Mouse (Mus musculus) embryonic facial prominence, embryonic 13.5 days (tissue): ENCODE measurements around the gene Card9. TPM values are rescaled to one million over a fixed set of nuclear protein-coding genes. Genes with fewer than 3 reads are reported as not detected.

Source experiments
- ATAC-seq: fragments of 200-750 bp; cut with Nextera tagmentation; 2 replicates; pipeline ENCODE4 v1.8.0; 2017; ENCODE audit warnings: low read depth; ENCODE audit not compliant: insufficient number of reproducible peaks, insufficient read depth, low FRiP score, low TSS enrichment
- H3K27ac ChIP-seq: fragments of 300-500 bp; sonication (generic); 2 replicates; pipeline ENCODE4 v1.5.1; 2015; ENCODE audit warnings: moderate library complexity, mild to moderate bottlenecking, inconsistent platforms
- H3K27me3 ChIP-seq: fragments of 300-500 bp; sonication (generic); 2 replicates; pipeline ENCODE4 v1.6.1; 2015; ENCODE audit warnings: mild to moderate bottlenecking, inconsistent platforms
- H3K36me3 ChIP-seq: fragments of 300-500 bp; sonication (generic); 2 replicates; pipeline ENCODE4 v1.6.1; 2015; ENCODE audit warnings: mild to moderate bottlenecking, inconsistent platforms
- H3K4me1 ChIP-seq: fragments of 300-500 bp; sonication (generic); 2 replicates; pipeline ENCODE4 v1.6.1; 2015; ENCODE audit warnings: inconsistent platforms
- H3K4me2 ChIP-seq: fragments of 300-500 bp; sonication (generic); 2 replicates; pipeline ENCODE4 v1.6.1; 2015; ENCODE audit warnings: moderate library complexity, mild to moderate bottlenecking, inconsistent platforms
- H3K4me3 ChIP-seq: fragments of 300-500 bp; sonication (generic); 2 replicates; pipeline ENCODE4 v1.5.1; 2015; ENCODE audit warnings: mild to moderate bottlenecking, inconsistent platforms
- H3K9ac ChIP-seq: fragments of 300-500 bp; sonication (generic); 2 replicates; pipeline ENCODE4 v1.6.1; 2015; ENCODE audit warnings: mild to moderate bottlenecking, inconsistent platforms
- H3K9me3 ChIP-seq: fragments of 300-500 bp; sonication (generic); 2 replicates; pipeline ENCODE4 v1.6.1; 2016; ENCODE audit warnings: inconsistent platforms
- WGBS: fragments of 180-500 bp; shearing (Covaris S2); methylation state at CpG from one replicate; pipeline ENCODE4 v1.1.7; 2015; ENCODE audit warnings: mixed read lengths; 5-methylcytosine and 5-hydroxymethylcytosine counted together
- polyA plus RNA-seq: library from polyadenylated mRNA; unstranded; fragments of >200 nt; fragmentation: Nextera tagmentation; extraction: Ambion mirVana; gene quantifications from 2 replicates; pipeline ENCODE4 v1.2.1, GENCODE M21; 2015

Card9 gene
- polyA plus RNA-seq, 1 experiment from 2014 or later, result 0.81 TPM

GRCm38 (mm10) chr2:26342609-26343490, 17.9 kb downstream of the Card9 start:
- Histone ChIP-seq H3K36me3 (peaks cover 95% of the 10 kb centered on the region), H3K27ac (peak overlapping the region; percentile 24; the same call in 1 of the 2 replicates), H3K4me3 (no peak overlapping the region), H3K4me2 (no peak overlapping the region), H3K4me1 (peaks cover 12% of the 10 kb centered on the region), H3K9me3 (no peaks in the 10 kb centered on the region), H3K27me3 (no peaks in the 10 kb centered on the region), H3K9ac (no peak overlapping the region)
- WGBS, result 64% methylated on average over 11 of the region's 11 CpGs
- no peak for ATAC-seq

- 79% methylated on average over 10 of the region's 10 CpGs for WGBS
- no peak; the same call in 1 of the 2 replicates for ATAC-seq
- H3K27ac ChIP-seq, result peak overlapping the region; percentile 24; the same call in 1 of the 2 replicates
- H3K4me3 ChIP-seq, result no peak overlapping the region
- H3K4me2 ChIP-seq, result no peak overlapping the region
- H3K4me1 ChIP-seq, result peaks cover 3% of the 10 kb centered on the region
- no peaks in the 10 kb centered on the region for H3K9me3 ChIP-seq
- H3K36me3 ChIP-seq, result peaks cover 87% of the 10 kb centered on the region
- H3K27me3 ChIP-seq, result no peaks in the 10 kb centered on the region
- H3K9ac ChIP-seq, result no peak overlapping the region
These were observed 18.7 kb downstream of the Card9 start for GRCm38 (mm10) chr2:26342044-26342443.

- Histone ChIP-seq H3K27ac (no peak overlapping the region), H3K4me3 (no peak overlapping the region), H3K9me3 (no peaks in the 10 kb centered on the region), H3K36me3 (peaks cover 82% of the 10 kb centered on the region), H3K9ac (no peak overlapping the region), H3K27me3 (no peaks in the 10 kb centered on the region), H3K4me2 (no peak overlapping the region), H3K4me1 (no peaks in the 10 kb centered on the region)
- ATAC-seq, result no peak
- 95% methylated on average over 2 of the region's 2 CpGs for WGBS
These were observed 19.2 kb downstream of the Card9 start for GRCm38 (mm10) chr2:26341510-26341981.

GRCm38 (mm10) chr2:26339204-26339551, 21.5 kb downstream of the Card9 start:
- H3K4me3 ChIP-seq, result no peak overlapping the region
- H3K9ac ChIP-seq, result no peak overlapping the region
- WGBS, result 88% methylated on average over 5 of the region's 5 CpGs
- no peak overlapping the region for H3K27ac ChIP-seq
- no peak overlapping the region for H3K4me2 ChIP-seq
- no peaks in the 10 kb centered on the region for H3K4me1 ChIP-seq
- ATAC-seq, result no peak
- peaks cover 59% of the 10 kb centered on the region for H3K36me3 ChIP-seq
- no peaks in the 10 kb centered on the region for H3K9me3 ChIP-seq
- no peaks in the 10 kb centered on the region for H3K27me3 ChIP-seq

- Histone ChIP-seq H3K4me2 (no peak overlapping the region), H3K9me3 (no peaks in the 10 kb centered on the region), H3K4me1 (no peaks in the 10 kb centered on the region), H3K4me3 (no peak overlapping the region), H3K27me3 (no peaks in the 10 kb centered on the region), H3K27ac (no peak overlapping the region), H3K9ac (no peak overlapping the region), H3K36me3 (peaks cover 52% of the 10 kb centered on the region)
- ATAC-seq, result no peak
- WGBS, result 88% methylated on average over 9 of the region's 13 CpGs
These were observed 22.2 kb downstream of the Card9 start for GRCm38 (mm10) chr2:26338302-26339203.

GRCm38 (mm10) chr2:26330702-26331101, 30.0 kb downstream of the Card9 start:
- Histone ChIP-seq H3K4me1 (no peaks in the 10 kb centered on the region), H3K9me3 (no peaks in the 10 kb centered on the region), H3K4me3 (no peak overlapping the region), H3K27me3 (no peaks in the 10 kb centered on the region), H3K36me3 (peaks cover 64% of the 10 kb centered on the region), H3K9ac (peak overlapping the region; percentile 21; the same call in 1 of the 2 replicates), H3K27ac (no peak overlapping the region; the same call in 1 of the 2 replicates), H3K4me2 (no peak overlapping the region)
- 37% methylated on average over 6 of the region's 6 CpGs for WGBS
- no peak for ATAC-seq

GRCm38 (mm10) chr2:26330056-26330468, 30.7 kb downstream of the Card9 start:
- Histone ChIP-seq H3K36me3 (peaks cover 70% of the 10 kb centered on the region), H3K9me3 (no peaks in the 10 kb centered on the region), H3K4me3 (no peak overlapping the region), H3K27ac (0 out of 2 replicates have a peak overlapping the region, but pooled peaks have one; percentile 4), H3K9ac (peak overlapping the region; percentile 21; the same call in 1 of the 2 replicates), H3K4me1 (no peaks in the 10 kb centered on the region), H3K4me2 (no peak overlapping the region), H3K27me3 (no peaks in the 10 kb centered on the region)
- 72% methylated on average over 4 of the region's 4 CpGs for WGBS
- no peak for ATAC-seq

- 48% methylated on average over 8 of the region's 8 CpGs for WGBS
- ATAC-seq, result no peak
- peaks cover 77% of the 10 kb centered on the region for H3K36me3 ChIP-seq
- no peaks in the 10 kb centered on the region for H3K27me3 ChIP-seq
- H3K9me3 ChIP-seq, result no peaks in the 10 kb centered on the region
- H3K4me2 ChIP-seq, result no peak overlapping the region
- no peak overlapping the region for H3K4me3 ChIP-seq
- 0 out of 2 replicates have a peak overlapping the region, but pooled peaks have one; percentile 4 for H3K27ac ChIP-seq
- no peak overlapping the region for H3K9ac ChIP-seq
- H3K4me1 ChIP-seq, result no peaks in the 10 kb centered on the region
These were observed 31.3 kb downstream of the Card9 start for GRCm38 (mm10) chr2:26329402-26329801.

GRCm38 (mm10) chr2:26327852-26328251, 32.9 kb downstream of the Card9 start:
- H3K4me2 ChIP-seq, result no peak overlapping the region

GRCm38 (mm10) chr2:26325386-26326181, 35.1 kb downstream of the Card9 start:
- peak; percentile 57; the same call in 1 of the 2 replicates for ATAC-seq
- no peak overlapping the region for H3K4me2 ChIP-seq
- H3K9ac ChIP-seq, result 0 out of 2 replicates have a peak overlapping the region, but pooled peaks have one; percentile 32
- 63% methylated on average over 15 of the region's 15 CpGs for WGBS
- no peaks in the 10 kb centered on the region for H3K9me3 ChIP-seq
- no peaks in the 10 kb centered on the region for H3K27me3 ChIP-seq
- no peak overlapping the region for H3K4me3 ChIP-seq
- no peak overlapping the region for H3K27ac ChIP-seq
- H3K36me3 ChIP-seq, result peaks cover 82% of the 10 kb centered on the region
- H3K4me1 ChIP-seq, result no peaks in the 10 kb centered on the region

More at GRCm38 (mm10) chr2:26327852-26328251, 32.9 kb downstream of the Card9 start:
- Histone ChIP-seq H3K4me1 (no peaks in the 10 kb centered on the region), H3K9ac (no peak overlapping the region), H3K4me3 (no peak overlapping the region), H3K36me3 (peaks cover 90% of the 10 kb centered on the region), H3K27ac (no peak overlapping the region), H3K9me3 (no peaks in the 10 kb centered on the region), H3K27me3 (no peaks in the 10 kb centered on the region)
- ATAC-seq, result no peak
- WGBS, result 91% methylated on average over 4 of the region's 4 CpGs
